Mouse (Mus musculus) limb, embryonic 14.5 days (tissue): ENCODE data around the gene Gkn2. TPM values are rescaled to one million over a fixed set of nuclear protein-coding genes. Genes with fewer than 3 reads are reported as not detected.

ENCODE experiments used
- ATAC-seq: fragments of 200-750 bp; cut with Nextera tagmentation; 2 replicates; pipeline ENCODE4 v1.8.0; 2017; ENCODE audit warnings: low read depth, moderate number of reproducible peaks, moderate TSS enrichment; ENCODE audit not compliant: low FRiP score
- DNase-seq: peaks from one replicate; pipeline ENCODE4 v3.0.0-alpha.2; 2015; ENCODE audit warnings: low spot score
- H3K27ac ChIP-seq: fragments of 300-500 bp; sonication (generic); replicated peaks from 2 replicates; pipeline ENCODE4 v1.5.1; 2014; ENCODE audit warnings: low read depth, mild to moderate bottlenecking, low read length, moderate library complexity, mixed read lengths
- H3K27me3 ChIP-seq: fragments of 300-500 bp; sonication (generic); 2 replicates; pipeline ENCODE4 v1.6.1; 2014; ENCODE audit warnings: low read length, mixed read lengths; ENCODE audit not compliant: control insufficient read depth, insufficient read depth
- H3K36me3 ChIP-seq: fragments of 300-500 bp; sonication (generic); 2 replicates; pipeline ENCODE4 v1.6.1; 2014; ENCODE audit warnings: mild to moderate bottlenecking, low read length, moderate library complexity, mixed read lengths; ENCODE audit not compliant: control insufficient read depth, insufficient read depth
- H3K4me1 ChIP-seq: fragments of 300-500 bp; sonication (generic); 2 replicates; pipeline ENCODE4 v1.6.1; 2014; ENCODE audit warnings: antibody characterized with exemption, low read length, mixed read lengths; ENCODE audit not compliant: control insufficient read depth, insufficient read depth
- H3K4me2 ChIP-seq: fragments of 300-500 bp; sonication (generic); replicated peaks from 2 replicates; pipeline ENCODE4 v1.6.1; 2014; ENCODE audit warnings: low read depth, mild to moderate bottlenecking, low read length, moderate library complexity; ENCODE audit not compliant: severe bottlenecking
- H3K4me3 ChIP-seq: fragments of 300-500 bp; sonication (generic); replicated peaks from 2 replicates; pipeline ENCODE4 v1.5.1; 2014; ENCODE audit warnings: low read length
- H3K9ac ChIP-seq: fragments of 300-500 bp; sonication (generic); 2 replicates; pipeline ENCODE4 v1.6.1; 2014; ENCODE audit warnings: mild to moderate bottlenecking, low read depth, low read length, moderate library complexity; ENCODE audit not compliant: severe bottlenecking
- H3K9me3 ChIP-seq: fragments of 300-500 bp; sonication (generic); 2 replicates; pipeline ENCODE4 v1.6.1; 2016; ENCODE audit warnings: low read length; ENCODE audit not compliant: control insufficient read depth
- POLR2A ChIP-seq: fragments of 200-500 bp; IDR thresholded peaks from 2 replicates; pipeline ENCODE4 v1.8.0; 2012; ENCODE audit warnings: inconsistent platforms, mild to moderate bottlenecking, moderate library complexity, borderline replicate concordance; ENCODE audit not compliant: insufficient read depth, insufficient read length; ENCODE audit errors: extremely low read depth
- WGBS: fragments of 180-500 bp; shearing (Covaris S2); extraction: QIAGEN DNeasy Blood & Tissue Kit; methylation state at CpG from one replicate; pipeline ENCODE4 v1.1.7; 2014; 5-methylcytosine and 5-hydroxymethylcytosine counted together
- polyA plus RNA-seq, 2 experiments: library from polyadenylated mRNA; depleted of rRNA in 1 of 2; stranded (reverse) in 1 of 2; unstranded in 1 of 2; fragments of >200 nt; fragmentation: Nextera tagmentation in 1 of 2; extraction: Ambion mirVana in 1 of 2; gene quantifications; 2 replicates each; pipeline versions ENCODE4 v1.2.1 to v1.2.3; 2012 to 2014

Gene Gkn2
- polyA plus RNA-seq, 2 experiments = 0.35 TPM; not detected in 1

DNA sequence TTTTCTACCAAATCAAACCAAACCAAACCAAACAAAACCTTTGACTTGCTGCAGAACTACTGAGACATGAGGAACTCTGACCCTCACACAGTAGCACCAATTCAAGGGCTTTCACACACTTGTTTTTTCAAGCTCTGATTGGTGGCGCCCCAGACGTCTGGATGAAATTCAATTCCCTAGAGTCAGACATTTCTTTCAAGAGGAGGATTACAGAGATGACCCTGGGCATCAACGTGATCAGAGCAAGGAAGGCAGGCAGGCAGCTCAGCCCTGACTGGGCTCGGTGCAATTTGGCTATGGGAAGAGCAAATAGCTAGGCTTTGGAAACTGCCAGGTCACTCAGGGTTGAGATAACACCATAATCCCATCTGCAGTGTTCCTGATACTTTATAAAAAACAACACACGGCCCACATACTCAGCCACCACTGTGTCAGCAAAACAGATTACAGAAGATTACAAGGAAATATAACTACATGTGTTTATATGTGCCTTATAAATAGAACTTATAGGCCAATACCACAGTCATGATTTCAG is 16.4 kb downstream of the Gkn2 start:
- Histone ChIP-seq H3K9ac (no peak overlapping the region), H3K4me2 (no peak overlapping the region), H3K9me3 (no peaks in the 10 kb centered on the region), H3K27me3 (no peaks in the 10 kb centered on the region), H3K36me3 (no peaks in the 10 kb centered on the region), H3K4me1 (peaks cover 3% of the 10 kb centered on the region; the same call in 1 of the 2 replicates), H3K27ac (no peak overlapping the region), H3K4me3 (no peak overlapping the region)
- TF ChIP-seq POLR2A = no peak
- WGBS = 30% methylated on average over 5 of the region's 5 CpGs
- ATAC-seq (no peak), DNase-seq (no peak)

DNA sequence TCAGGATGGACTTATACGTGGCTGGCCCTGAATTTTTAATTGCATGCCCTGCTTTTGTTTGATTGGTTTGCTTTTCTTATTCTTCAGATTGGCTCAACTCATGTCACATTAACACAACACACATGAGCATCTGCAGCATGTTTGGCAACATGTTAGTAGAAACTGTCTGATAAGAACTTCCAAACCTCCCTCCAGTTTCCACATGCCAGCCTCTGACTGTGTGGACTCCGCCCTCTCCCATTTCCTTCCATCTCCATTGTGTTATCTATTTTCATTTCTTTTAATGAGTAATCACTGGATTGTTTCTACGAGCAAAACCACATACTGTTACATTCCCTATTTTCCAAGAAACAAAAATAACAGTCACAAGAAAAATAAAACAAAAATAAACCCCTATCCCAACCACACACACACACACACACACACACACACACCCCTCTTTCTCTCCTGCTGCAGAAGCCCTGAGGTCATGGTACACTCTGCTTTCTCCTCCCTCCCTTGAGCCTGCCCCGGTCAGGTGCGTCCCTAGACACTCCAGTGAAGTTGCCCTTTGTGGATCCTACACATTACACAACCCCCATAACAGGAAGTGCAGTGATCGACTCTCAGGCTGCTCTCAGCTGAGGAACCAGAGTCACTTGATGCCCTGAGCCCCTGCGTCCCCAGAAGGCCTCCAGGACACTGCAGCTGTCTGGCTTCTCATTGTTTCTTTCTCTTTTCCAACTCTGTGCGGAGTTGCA is 20.5 kb downstream of the Gkn2 start:
- H3K4me3 ChIP-seq = no peak overlapping the region
- no peak overlapping the region for H3K9ac ChIP-seq
- TF ChIP-seq POLR2A = no peak
- no peaks in the 10 kb centered on the region for H3K9me3 ChIP-seq
- H3K36me3 ChIP-seq = no peaks in the 10 kb centered on the region
- H3K4me1 ChIP-seq = no peaks in the 10 kb centered on the region
- DNase-seq (no peak), ATAC-seq (no peak)
- no peak overlapping the region for H3K4me2 ChIP-seq
- no peaks in the 10 kb centered on the region for H3K27me3 ChIP-seq
- WGBS = 71% methylated on average over 8 of the region's 8 CpGs
- H3K27ac ChIP-seq = no peak overlapping the region

DNA sequence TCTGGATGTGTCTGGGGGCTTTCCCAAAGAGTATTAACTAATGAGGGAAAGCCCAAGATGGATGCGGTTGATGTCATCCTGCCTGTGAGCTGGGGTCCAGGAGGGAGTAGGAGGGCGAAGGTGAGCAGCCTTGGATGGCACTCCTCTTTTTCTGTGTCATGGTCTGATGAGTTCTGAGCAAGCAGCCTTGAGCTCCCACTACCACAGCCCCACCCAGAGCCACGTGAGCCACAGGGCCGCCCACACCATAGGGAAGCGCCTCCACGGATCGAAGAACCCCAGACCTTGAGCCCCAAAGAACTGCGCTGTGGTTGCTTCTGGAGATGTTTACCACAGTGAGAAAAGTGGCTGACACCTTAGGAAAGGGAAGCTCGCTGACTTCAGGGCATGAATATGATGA is 21.6 kb downstream of the Gkn2 start:
- DNase-seq (no peak), ATAC-seq (no peak)
- no peak overlapping the region for H3K27ac ChIP-seq
- no peaks in the 10 kb centered on the region for H3K27me3 ChIP-seq
- no peaks in the 10 kb centered on the region for H3K36me3 ChIP-seq
- no peak overlapping the region for H3K9ac ChIP-seq
- no peak for TF ChIP-seq POLR2A
- H3K4me3 ChIP-seq = no peak overlapping the region
- no peaks in the 10 kb centered on the region for H3K9me3 ChIP-seq
- WGBS = 82% methylated on average over 9 of the region's 9 CpGs
- no peaks in the 10 kb centered on the region for H3K4me1 ChIP-seq
- no peak overlapping the region for H3K4me2 ChIP-seq

DNA sequence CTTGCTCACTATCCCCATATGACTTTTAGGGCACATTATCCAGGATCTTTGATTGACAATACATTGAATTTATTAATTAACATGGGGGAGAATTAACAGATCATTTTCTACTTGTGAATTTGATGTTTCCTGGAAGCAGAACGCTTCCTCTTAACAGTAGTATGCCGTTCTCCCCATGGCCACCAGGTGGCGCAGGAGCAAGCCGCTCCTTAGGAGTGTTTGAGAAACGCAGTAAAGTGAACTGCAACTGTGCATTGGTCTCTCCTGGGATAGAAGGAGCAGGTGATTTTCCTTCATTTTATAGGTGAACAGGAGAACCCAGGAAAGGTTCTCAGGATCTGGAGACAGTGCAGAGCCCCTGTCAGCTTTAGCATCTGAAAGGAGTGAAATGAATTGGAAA is 26.0 kb downstream of the Gkn2 start:
- Histone ChIP-seq H3K4me2 (no peak overlapping the region), H3K9me3 (no peaks in the 10 kb centered on the region), H3K9ac (no peak overlapping the region), H3K36me3 (no peaks in the 10 kb centered on the region), H3K4me1 (no peaks in the 10 kb centered on the region; the same call in 1 of the 2 replicates), H3K27ac (no peak overlapping the region), H3K4me3 (no peak overlapping the region), H3K27me3 (no peaks in the 10 kb centered on the region)
- WGBS = 0% methylated on average over 5 of the region's 5 CpGs
- DNase-seq = peak; percentile 79
- 0 out of 2 replicates have a peak, but pooled peaks have one; percentile 57 for ATAC-seq
- TF ChIP-seq POLR2A = no peak

DNA sequence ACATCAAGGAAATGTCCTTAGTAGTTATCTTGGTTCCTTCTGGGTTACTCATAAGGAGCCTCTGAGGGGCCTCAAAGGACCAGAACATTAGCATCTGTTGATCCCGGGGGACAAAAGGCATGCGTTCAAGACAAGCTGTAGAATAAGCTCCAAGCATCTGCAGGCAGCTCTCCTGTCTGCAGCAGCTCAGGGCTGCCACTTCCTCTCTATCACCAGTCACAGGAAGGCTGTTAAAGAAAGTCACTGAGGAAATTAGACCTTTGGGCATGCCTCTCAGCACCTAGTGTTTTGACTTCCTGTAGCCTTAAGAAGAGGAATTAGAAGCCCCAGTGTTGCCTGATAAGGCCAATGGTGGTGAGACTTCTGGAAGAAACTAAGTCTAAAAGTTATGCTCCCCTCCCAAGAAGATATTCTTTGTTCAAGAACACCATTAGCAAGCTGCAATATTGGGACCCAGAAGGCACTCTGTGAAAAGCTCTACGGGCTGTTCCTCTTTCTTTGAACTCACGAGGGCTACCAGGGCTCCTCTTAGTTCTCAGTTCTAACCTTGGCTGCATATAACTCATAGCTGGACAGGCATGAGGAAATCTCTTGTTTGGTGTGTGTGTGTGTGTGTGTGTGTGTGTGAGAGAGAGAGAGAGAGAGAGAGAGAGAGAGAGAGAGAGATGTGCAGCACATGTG is 26.9 kb downstream of the Gkn2 start:
- Histone ChIP-seq H3K9ac (no peak overlapping the region), H3K27me3 (no peaks in the 10 kb centered on the region), H3K4me1 (no peaks in the 10 kb centered on the region; the same call in 1 of the 2 replicates), H3K4me3 (no peak overlapping the region), H3K27ac (no peak overlapping the region), H3K4me2 (no peak overlapping the region), H3K36me3 (no peaks in the 10 kb centered on the region), H3K9me3 (no peaks in the 10 kb centered on the region)
- no peak for TF ChIP-seq POLR2A
- DNase-seq (no peak), ATAC-seq (no peak)
- WGBS = 55% methylated on average over 4 of the region's 4 CpGs
